Mouse (Mus musculus) kidney, postnatal 0 days (tissue): ENCODE data around the gene Robo1. TPM values are rescaled to one million over a fixed set of nuclear protein-coding genes. Genes with fewer than 3 reads are reported as not detected.

Source experiments
- ATAC-seq: fragments of 200-750 bp; cut with Nextera tagmentation; replicated peaks from 2 replicates; pipeline ENCODE4 v1.8.0; 2017; ENCODE audit warnings: low read depth, moderate number of reproducible peaks, moderate TSS enrichment, moderate library complexity; ENCODE audit not compliant: low FRiP score
- DNase-seq: peaks from one replicate; pipeline ENCODE4 v3.0.0-alpha.2; 2016; ENCODE audit warnings: low spot score
- H3K27ac ChIP-seq: fragments of 300-500 bp; sonication (generic); 2 replicates; pipeline ENCODE4 v1.5.1; 2014; ENCODE audit warnings: mild to moderate bottlenecking
- H3K27me3 ChIP-seq: fragments of 300-500 bp; sonication (generic); 2 replicates; pipeline ENCODE4 v1.6.1; 2014; ENCODE audit warnings: low read length, mixed read lengths; ENCODE audit not compliant: insufficient read depth
- H3K36me3 ChIP-seq: fragments of 300-500 bp; sonication (generic); 2 replicates; pipeline ENCODE4 v1.6.1; 2014; ENCODE audit warnings: low read length, mixed read lengths; ENCODE audit not compliant: insufficient read depth
- H3K4me1 ChIP-seq: fragments of 300-500 bp; sonication (generic); replicated peaks from 2 replicates; pipeline ENCODE4 v1.6.1; 2014; ENCODE audit warnings: antibody characterized with exemption, low read length, mixed read lengths; ENCODE audit not compliant: insufficient read depth
- H3K4me2 ChIP-seq: fragments of 300-500 bp; sonication (generic); 2 replicates; pipeline ENCODE4 v1.6.1; 2014; ENCODE audit warnings: mild to moderate bottlenecking, low read length, moderate library complexity, mixed read lengths
- H3K4me3 ChIP-seq: fragments of 300-500 bp; sonication (generic); replicated peaks from 2 replicates; pipeline ENCODE4 v1.5.1; 2014; ENCODE audit warnings: low read depth, low read length
- H3K9ac ChIP-seq: fragments of 300-500 bp; sonication (generic); 2 replicates; pipeline ENCODE4 v1.6.1; 2014; ENCODE audit warnings: low read depth, low read length
- H3K9me3 ChIP-seq: fragments of 300-500 bp; sonication (generic); replicated peaks from 2 replicates; pipeline ENCODE4 v1.6.1; 2016; ENCODE audit warnings: low read length, inconsistent platforms, mixed read lengths
- CTCF ChIP-seq: IDR thresholded peaks from 2 replicates; pipeline ENCODE4 v1.5.1; 2016; ENCODE audit warnings: antibody characterized with exemption, low read depth, mild to moderate bottlenecking, moderate library complexity
- WGBS: fragments of 180-500 bp; shearing (Covaris S2); extraction: QIAGEN DNeasy Blood & Tissue Kit; methylation state at CpG from one replicate; pipeline ENCODE4 v1.1.7; 2014; 5-methylcytosine and 5-hydroxymethylcytosine counted together
- polyA plus RNA-seq: library from polyadenylated mRNA; unstranded; fragments of >200 nt; fragmentation: Nextera tagmentation; extraction: Ambion mirVana; gene quantifications from 2 replicates; pipeline ENCODE4 v1.2.1, GENCODE M21; 2015

The Robo1 gene
- polyA plus RNA-seq, 1 experiment from 2014 or later: 14.5 TPM

DNA sequence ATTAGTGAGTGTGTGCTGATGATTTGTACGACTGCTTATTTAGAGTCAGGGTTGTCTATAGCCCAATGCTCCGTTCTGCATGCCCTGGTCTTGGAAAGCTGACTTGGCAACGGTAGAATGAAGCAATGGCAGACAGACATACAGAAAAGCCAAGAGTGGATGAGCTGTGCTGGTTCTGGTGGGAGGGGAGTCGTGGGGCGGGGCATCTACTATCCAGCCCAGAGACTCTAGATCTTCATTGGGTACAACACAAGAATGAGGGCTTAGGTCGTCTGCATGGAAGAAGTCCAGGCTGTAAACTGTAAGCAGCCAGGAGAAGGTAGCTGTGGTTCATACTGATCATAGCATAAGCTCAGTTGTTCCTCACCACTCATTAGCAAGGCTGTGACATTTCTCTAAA is 492.7 kb downstream of the Robo1 start:
- Histone ChIP-seq H3K4me2 (no peak overlapping the region), H3K4me3 (no peak overlapping the region), H3K9ac (no peak overlapping the region), H3K27me3 (no peaks in the 10 kb centered on the region), H3K9me3 (no peaks in the 10 kb centered on the region), H3K36me3 (no peaks in the 10 kb centered on the region), H3K4me1 (no peaks in the 10 kb centered on the region), H3K27ac (no peak overlapping the region)
- ATAC-seq (no peak), DNase-seq (no peak)
- 85% methylated on average over 6 of the region's 6 CpGs for WGBS
- no peak for TF ChIP-seq CTCF

DNA sequence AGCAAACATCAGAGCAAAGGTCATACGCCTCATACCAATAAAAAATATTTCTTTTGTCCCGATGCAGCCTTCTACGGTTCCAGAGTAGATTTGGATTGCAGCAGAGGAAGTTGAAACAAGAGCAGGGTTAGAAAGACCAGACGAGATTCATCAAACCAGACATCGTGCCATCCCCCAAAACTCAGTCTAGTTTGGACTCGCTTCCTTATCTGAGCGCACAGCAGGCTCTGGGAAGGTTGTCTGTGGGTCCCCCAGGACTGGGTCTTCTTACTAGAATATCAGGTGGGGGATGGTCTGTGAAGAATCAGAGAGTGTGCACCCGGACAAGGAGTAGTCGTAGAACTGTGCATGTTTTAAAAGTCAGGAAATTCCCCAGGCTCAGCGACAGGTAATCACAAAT is 500.2 kb downstream of the Robo1 start:
- H3K4me3 ChIP-seq: peak overlapping the region; percentile 29
- no peaks in the 10 kb centered on the region for H3K36me3 ChIP-seq
- ATAC-seq (peak; percentile 63; the same call in 1 of the 2 replicates), DNase-seq (peak; percentile 83)
- peaks cover 7% of the 10 kb centered on the region; the same call in 1 of the 2 replicates for H3K4me1 ChIP-seq
- peak overlapping the region; percentile 61 for H3K4me2 ChIP-seq
- 0 out of 2 replicates have a peak overlapping the region, but pooled peaks have one; percentile 16 for H3K27ac ChIP-seq
- H3K27me3 ChIP-seq: no peaks in the 10 kb centered on the region
- H3K9ac ChIP-seq: peak overlapping the region; percentile 46; the same call in 1 of the 2 replicates
- TF ChIP-seq CTCF: no peak
- H3K9me3 ChIP-seq: no peaks in the 10 kb centered on the region
- 10% methylated on average over 10 of the region's 10 CpGs for WGBS

DNA sequence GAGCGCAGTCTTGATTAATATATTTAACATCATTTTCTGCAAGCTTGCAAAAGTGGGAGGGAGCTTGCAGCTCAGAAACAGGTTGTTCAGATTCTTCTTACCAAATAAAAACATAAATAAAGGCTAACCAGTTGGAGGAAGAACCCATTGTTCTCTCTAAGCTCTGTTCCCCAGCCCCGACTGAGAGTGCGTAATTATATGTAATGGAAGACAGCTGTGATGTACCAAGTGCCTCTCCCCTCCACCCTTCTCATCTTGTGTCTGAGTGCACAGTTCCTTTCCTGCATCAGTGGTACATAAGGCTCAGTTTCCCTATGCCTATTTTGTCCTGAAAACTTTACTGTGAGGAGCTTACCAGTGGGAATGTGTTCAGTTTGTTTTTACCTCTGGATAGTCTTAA is 502.8 kb downstream of the Robo1 start:
- Histone ChIP-seq H3K27me3 (no peaks in the 10 kb centered on the region), H3K9me3 (no peaks in the 10 kb centered on the region), H3K4me3 (no peak overlapping the region), H3K36me3 (no peaks in the 10 kb centered on the region), H3K4me2 (no peak overlapping the region), H3K9ac (no peak overlapping the region), H3K27ac (no peak overlapping the region), H3K4me1 (peaks cover 7% of the 10 kb centered on the region; the same call in 1 of the 2 replicates)
- DNase-seq (peak; percentile 47), ATAC-seq (no peak)
- TF ChIP-seq CTCF: no peak
- WGBS: 52% methylated on average over 3 of the region's 3 CpGs

DNA sequence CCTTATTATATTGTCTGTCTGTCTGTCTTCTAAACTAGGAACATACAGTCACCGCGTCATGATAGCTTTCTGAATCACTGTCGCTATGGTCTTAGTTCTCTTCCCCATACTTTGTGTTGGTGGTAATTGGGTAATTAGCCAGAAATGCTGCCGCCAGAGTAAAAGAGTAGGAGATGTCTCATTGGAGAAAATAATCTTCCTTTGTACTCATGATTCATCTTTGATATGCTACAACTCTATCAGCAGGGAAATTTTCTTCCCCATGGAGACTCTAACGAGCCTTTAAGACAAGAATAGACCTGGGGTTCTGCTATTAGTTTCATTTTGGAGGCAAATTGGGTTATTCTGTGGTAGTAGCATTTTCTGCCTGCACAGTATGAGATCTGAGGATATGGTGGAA is 503.4 kb downstream of the Robo1 start:
- no peak for DNase-seq
- Histone ChIP-seq H3K4me3 (no peak overlapping the region), H3K9ac (no peak overlapping the region), H3K27me3 (no peaks in the 10 kb centered on the region), H3K36me3 (no peaks in the 10 kb centered on the region), H3K27ac (no peak overlapping the region), H3K4me1 (peaks cover 7% of the 10 kb centered on the region; the same call in 1 of the 2 replicates), H3K9me3 (no peaks in the 10 kb centered on the region), H3K4me2 (no peak overlapping the region)
- WGBS: 81% methylated on average over 5 of the region's 5 CpGs
- no peak for ATAC-seq
- no peak for TF ChIP-seq CTCF

DNA sequence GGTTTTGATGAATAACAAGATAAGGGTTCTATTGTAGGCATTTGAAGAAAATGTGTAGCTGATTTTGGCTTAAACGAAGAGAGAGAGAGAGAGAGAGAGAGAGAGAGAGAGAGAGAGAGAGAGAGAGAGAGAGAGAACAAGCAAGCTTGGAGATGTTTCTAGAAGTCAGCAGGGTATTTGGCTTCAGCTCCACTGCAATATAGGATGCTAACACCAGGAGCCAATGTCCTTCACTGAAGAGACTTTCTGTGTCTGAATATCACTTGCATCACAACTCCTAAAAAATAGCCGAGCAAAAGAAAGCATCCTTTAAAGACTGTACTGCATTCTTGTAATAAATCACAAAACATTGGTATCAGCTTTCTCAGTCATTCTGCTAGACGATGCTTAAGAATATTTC is 503.8 kb downstream of the Robo1 start:
- Histone ChIP-seq H3K4me2 (no peak overlapping the region), H3K4me3 (no peak overlapping the region), H3K27me3 (no peaks in the 10 kb centered on the region), H3K9ac (no peak overlapping the region), H3K36me3 (no peaks in the 10 kb centered on the region), H3K4me1 (peaks cover 7% of the 10 kb centered on the region; the same call in 1 of the 2 replicates), H3K9me3 (no peaks in the 10 kb centered on the region), H3K27ac (no peak overlapping the region)
- DNase-seq: no peak
- no peak for TF ChIP-seq CTCF
- no peak for ATAC-seq
- 25% methylated on average over 3 of the region's 3 CpGs for WGBS

DNA sequence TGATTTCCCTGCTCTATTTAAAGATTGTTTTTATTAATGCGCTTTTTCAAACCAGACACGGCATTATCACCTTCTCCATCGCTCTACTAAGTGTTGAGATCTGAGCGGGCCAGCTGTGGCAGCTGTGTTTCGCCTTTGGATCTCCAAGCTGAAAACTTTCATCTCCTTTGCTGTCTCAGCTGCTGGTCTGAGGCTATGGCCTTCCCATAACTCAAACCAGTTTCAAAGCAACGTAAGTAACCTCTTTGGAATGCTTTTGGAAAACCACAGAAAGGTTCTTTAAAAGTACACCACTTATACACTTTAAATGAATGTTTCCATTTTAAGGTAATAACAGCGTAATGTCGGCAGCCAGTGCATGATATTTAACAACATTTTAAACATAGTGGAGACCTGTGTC is 520.3 kb downstream of the Robo1 start:
- Histone ChIP-seq H3K9me3 (no peaks in the 10 kb centered on the region), H3K4me1 (0 out of 2 replicates have a peak, but pooled peaks cover 11% of the 10 kb centered on the region), H3K9ac (no peak overlapping the region), H3K27me3 (no peaks in the 10 kb centered on the region), H3K36me3 (no peaks in the 10 kb centered on the region), H3K4me3 (no peak overlapping the region), H3K27ac (no peak overlapping the region), H3K4me2 (no peak overlapping the region)
- TF ChIP-seq CTCF: no peak
- DNase-seq: peak; percentile 27
- WGBS: 48% methylated on average over 8 of the region's 8 CpGs
- ATAC-seq: no peak

DNA sequence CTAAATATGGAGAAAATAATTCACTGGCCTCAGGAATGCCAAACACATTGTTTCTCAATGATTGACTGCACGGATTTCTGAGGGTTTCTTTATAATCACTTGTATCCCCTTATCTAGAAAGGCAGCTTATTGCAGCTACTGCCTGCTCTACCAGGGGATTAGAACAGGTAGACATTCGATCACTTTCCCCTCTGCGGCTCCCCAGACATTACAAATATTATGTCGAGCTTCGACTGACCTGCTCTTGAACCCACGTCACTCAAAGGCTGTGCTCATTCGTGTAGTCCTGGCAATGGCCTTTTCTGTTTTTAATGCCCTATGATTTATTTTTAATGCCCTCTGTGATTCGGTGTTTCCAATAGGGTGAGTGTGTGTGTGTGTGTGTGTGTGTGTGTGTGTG is 521.4 kb downstream of the Robo1 start:
- TF ChIP-seq CTCF: no peak
- Histone ChIP-seq H3K4me3 (no peak overlapping the region), H3K27me3 (no peaks in the 10 kb centered on the region), H3K9me3 (no peaks in the 10 kb centered on the region), H3K36me3 (no peaks in the 10 kb centered on the region), H3K27ac (no peak overlapping the region), H3K9ac (no peak overlapping the region), H3K4me1 (0 out of 2 replicates have a peak, but pooled peaks cover 11% of the 10 kb centered on the region), H3K4me2 (no peak overlapping the region)
- DNase-seq: no peak
- 34% methylated on average over 8 of the region's 8 CpGs for WGBS
- ATAC-seq: no peak
